Mouse (Mus musculus) liver, postnatal 0 days (tissue): ENCODE measurements at regions not wholly inside any gene's neighbourhood (a gene's known extent, or its start where the extent isn't known, plus 50 kb on each side); places are given as distances from the start of the nearest gene placed in this dataset.

Source experiments
- ATAC-seq: fragments of 200-750 bp; cut with Nextera tagmentation; 2 replicates; pipeline ENCODE4 v1.8.0; 2017; ENCODE audit warnings: mild to moderate bottlenecking, moderate library complexity
- DNase-seq: peaks from one replicate; pipeline ENCODE4 v3.0.0-alpha.2; 2016
- H3K27ac ChIP-seq: fragments of 300-500 bp; sonication (generic); 2 replicates; pipeline ENCODE4 v1.5.1; 2014; ENCODE audit warnings: antibody characterized with exemption, moderate library complexity, mild to moderate bottlenecking, low read depth
- H3K27me3 ChIP-seq: fragments of 300-500 bp; sonication (generic); 2 replicates; pipeline ENCODE4 v1.6.1; 2014; ENCODE audit warnings: low read length, control low read depth, mixed read lengths; ENCODE audit not compliant: insufficient read depth
- H3K36me3 ChIP-seq: fragments of 300-500 bp; sonication (generic); replicated peaks from 2 replicates; pipeline ENCODE4 v1.6.1; 2014; ENCODE audit warnings: mild to moderate bottlenecking, control low read depth, low read length, moderate library complexity, mixed read lengths; ENCODE audit not compliant: insufficient read depth
- H3K4me1 ChIP-seq: fragments of 300-500 bp; sonication (generic); 2 replicates; pipeline ENCODE4 v1.6.1; 2014; ENCODE audit warnings: antibody characterized with exemption, mild to moderate bottlenecking, control low read depth; ENCODE audit not compliant: insufficient read depth
- H3K4me2 ChIP-seq: fragments of 300-500 bp; sonication (generic); 2 replicates; pipeline ENCODE4 v1.6.1; 2014; ENCODE audit warnings: low read depth, mild to moderate bottlenecking, low read length, moderate library complexity, mixed read lengths
- H3K4me3 ChIP-seq: fragments of 300-500 bp; sonication (generic); 2 replicates; pipeline ENCODE4 v1.5.1; 2014; ENCODE audit warnings: low read depth, low read length
- H3K9ac ChIP-seq: fragments of 300-500 bp; sonication (generic); replicated peaks from 2 replicates; pipeline ENCODE4 v1.6.1; 2014; ENCODE audit warnings: mild to moderate bottlenecking, moderate library complexity
- H3K9me3 ChIP-seq: fragments of 300-500 bp; sonication (generic); 2 replicates; pipeline ENCODE4 v1.6.1; 2016; ENCODE audit warnings: mild to moderate bottlenecking, control low read depth, low read length, mixed read lengths
- CTCF ChIP-seq: sonication (generic); IDR thresholded peaks from 2 replicates; pipeline ENCODE4 v1.5.1; 2016; ENCODE audit warnings: antibody characterized with exemption, low read depth
- EP300 ChIP-seq: IDR thresholded peaks from 2 replicates; pipeline ENCODE4 v1.6.1; 2016; ENCODE audit warnings: antibody characterized with exemption, low read depth, mild to moderate bottlenecking
- WGBS: fragments of 180-500 bp; shearing (Covaris S2); extraction: QIAGEN DNeasy Blood & Tissue Kit; methylation state at CpG from one replicate; pipeline ENCODE4 v1.1.7; 2014; ENCODE audit not compliant: insufficient replicate concordance; 5-methylcytosine and 5-hydroxymethylcytosine counted together

GRCm38 (mm10) chr5:116350761-116351160, 62.0 kb upstream of the Ccdc60 start:
- ATAC-seq = no peak

GRCm38 (mm10) chr5:116342203-116342928, 53.6 kb upstream of the Ccdc60 start:
- no peaks in the 10 kb centered on the region for H3K36me3 ChIP-seq
- no peaks in the 10 kb centered on the region for H3K4me1 ChIP-seq
- WGBS = 41% methylated on average over 14 of the region's 14 CpGs
- no peak overlapping the region for H3K4me2 ChIP-seq
- H3K27ac ChIP-seq = no peak overlapping the region
- TF ChIP-seq EP300 (no peak), CTCF (no peak)
- H3K9me3 ChIP-seq = no peaks in the 10 kb centered on the region
- ATAC-seq (no peak), DNase-seq (no peak)
- no peaks in the 10 kb centered on the region for H3K27me3 ChIP-seq
- H3K9ac ChIP-seq = no peak overlapping the region
- no peak overlapping the region for H3K4me3 ChIP-seq

More at GRCm38 (mm10) chr5:116350761-116351160, 62.0 kb upstream of the Ccdc60 start:
- Histone ChIP-seq H3K27me3 (no peaks in the 10 kb centered on the region), H3K9me3 (no peaks in the 10 kb centered on the region), H3K4me1 (no peaks in the 10 kb centered on the region), H3K9ac (no peak overlapping the region), H3K4me3 (no peak overlapping the region), H3K27ac (no peak overlapping the region), H3K4me2 (no peak overlapping the region), H3K36me3 (no peaks in the 10 kb centered on the region)
- DNase-seq = peak; percentile 16
- WGBS = 65% methylated on average over 14 of the region's 17 CpGs
- no peak for TF ChIP-seq CTCF
- TF ChIP-seq EP300 = no peak

DNA sequence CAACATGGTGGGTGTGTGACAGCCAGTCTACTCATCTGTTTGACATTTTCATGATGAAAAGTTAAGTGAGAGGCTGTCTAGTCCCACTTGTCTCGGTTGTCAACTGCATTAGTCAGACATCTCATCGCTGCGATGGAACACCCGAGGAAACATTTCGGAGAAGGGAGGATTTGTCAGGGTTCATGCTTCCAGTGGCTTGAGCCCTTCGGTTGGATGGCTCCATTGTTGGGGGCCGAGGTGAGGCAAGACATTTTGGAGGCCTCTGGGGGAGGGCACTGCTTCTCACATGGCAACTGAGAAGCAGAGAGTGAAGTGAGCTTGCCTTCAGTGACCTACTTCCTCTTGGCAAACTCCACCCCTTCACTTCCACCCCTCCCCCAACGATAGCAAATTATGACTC, 50.7 kb upstream of the Ccdc60 start:
- TF ChIP-seq EP300 = no peak
- no peak for TF ChIP-seq CTCF
- H3K9ac ChIP-seq = no peak overlapping the region
- no peaks in the 10 kb centered on the region for H3K27me3 ChIP-seq
- H3K4me3 ChIP-seq = no peak overlapping the region
- H3K9me3 ChIP-seq = no peaks in the 10 kb centered on the region
- no peak overlapping the region for H3K4me2 ChIP-seq
- ATAC-seq = no peak
- no peaks in the 10 kb centered on the region for H3K36me3 ChIP-seq
- WGBS = 67% methylated on average over 8 of the region's 8 CpGs
- no peak for DNase-seq
- H3K4me1 ChIP-seq = no peaks in the 10 kb centered on the region
- H3K27ac ChIP-seq = no peak overlapping the region
